Mouse (Mus musculus) liver, embryonic 14.5 days (tissue): ENCODE data around the gene Fxyd1.

Experiments used
- CTCF ChIP-seq: IDR thresholded peaks from 2 replicates; pipeline ENCODE4 v1.5.1; 2016; ENCODE audit warnings: antibody characterized with exemption, low read depth, control low read depth
- EP300 ChIP-seq: IDR thresholded peaks from 2 replicates; pipeline ENCODE4 v1.6.1; 2016; ENCODE audit warnings: antibody characterized with exemption, low read depth

GRCm38 (mm10) chr7:31077470-31077869, 20.5 kb upstream of the Fxyd1 start:
- no peak for TF ChIP-seq CTCF
- TF ChIP-seq EP300 = no peak
